Mouse (Mus musculus): Measurements from ENCODE around the gene Dhx58. TPM values are rescaled to one million over a fixed set of nuclear protein-coding genes. Genes with fewer than 3 reads are reported as not detected.
A peak's percentile ranks its signal among the peaks of the same experiment; 100 is the strongest.

Gene Dhx58
- polyA plus RNA-seq (2015; fragmentation: Nextera tagmentation; extraction: Ambion mirVana), result 9.8 and 10.0 TPM in 2 replicates

GRCm38 (mm10) chr11:100703851-100704531 lies at the start of gene Dhx58:
TSS of gene Dhx58 (minus strand) at chr11:100704271.
- Histone ChIP-seq H3K4me2 (replicated peaks; ENCODE audit: low read depth) (peak within 1 kb of the TSS; percentile 67), H3K27me3 (replicated peaks; ENCODE audit: control insufficient read depth, insufficient read depth, low read length) (no peaks in the 10 kb centered on the region), H3K9me3 (ENCODE audit: control insufficient read depth) (no peaks in the 10 kb centered on the region), H3K36me3 (ENCODE audit: control insufficient read depth, insufficient read depth) (peaks cover 40% of the 10 kb centered on the region), H3K27ac (ENCODE audit: low read depth, low read length) (no peak within 1 kb of the TSS; the same call in 1 of the 2 replicates), H3K4me3 (ENCODE audit: low read depth, low read length) (peak within 1 kb of the TSS; percentile 30), H3K9ac (ENCODE audit: low read depth, low read length) (peak within 1 kb of the TSS; percentile 43; the same call in 1 of the 2 replicates), H3K4me1 (replicated peaks; ENCODE audit: control insufficient read depth, insufficient read depth, low read length) (0 out of 2 replicates have a peak, but pooled peaks cover 4% of the 10 kb centered on the region)
- no peak for TF ChIP-seq CTCF (IDR thresholded peaks at IDR 0.05; ENCODE audit: low read depth)
- WGBS, result 54% methylated on average over 7 of the region's 7 CpGs
- no peak for ATAC-seq

GRCm38 (mm10) chr11:100752294-100752693 lies 48.2 kb upstream of the Dhx58 start:
- no peaks in the 10 kb centered on the region for H3K36me3 ChIP-seq (ENCODE audit: control insufficient read depth, insufficient read depth)
- no peaks in the 10 kb centered on the region for H3K9me3 ChIP-seq (ENCODE audit: control insufficient read depth)
- no peaks in the 10 kb centered on the region for H3K4me1 ChIP-seq (replicated peaks; ENCODE audit: control insufficient read depth, insufficient read depth, low read length)
- TF ChIP-seq CTCF (IDR thresholded peaks at IDR 0.05; ENCODE audit: low read depth), result no peak
- no peak overlapping the region for H3K27ac ChIP-seq (ENCODE audit: low read depth, low read length)
- H3K4me3 ChIP-seq (ENCODE audit: low read depth, low read length), result no peak overlapping the region
- no peak for ATAC-seq
- no peak overlapping the region for H3K4me2 ChIP-seq (replicated peaks; ENCODE audit: low read depth)
- peaks cover 20% of the 10 kb centered on the region; the same call in 1 of the 2 replicates for H3K27me3 ChIP-seq (replicated peaks; ENCODE audit: control insufficient read depth, insufficient read depth, low read length)
- 30% methylated on average over 10 of the region's 10 CpGs for WGBS
- no peak overlapping the region for H3K9ac ChIP-seq (ENCODE audit: low read depth, low read length)

GRCm38 (mm10) chr11:100750127-100750526 lies 46.1 kb upstream of the Dhx58 start:
- H3K4me3 ChIP-seq (ENCODE audit: low read depth, low read length), result no peak overlapping the region
- H3K36me3 ChIP-seq (ENCODE audit: control insufficient read depth, insufficient read depth), result no peaks in the 10 kb centered on the region
- H3K9me3 ChIP-seq (ENCODE audit: control insufficient read depth), result no peaks in the 10 kb centered on the region
- no peaks in the 10 kb centered on the region for H3K4me1 ChIP-seq (replicated peaks; ENCODE audit: control insufficient read depth, insufficient read depth, low read length)
- H3K27me3 ChIP-seq (replicated peaks; ENCODE audit: control insufficient read depth, insufficient read depth, low read length), result peaks cover 15% of the 10 kb centered on the region; the same call in 1 of the 2 replicates
- no peak overlapping the region for H3K4me2 ChIP-seq (replicated peaks; ENCODE audit: low read depth)
- 88% methylated on average over 16 of the region's 16 CpGs for WGBS
- TF ChIP-seq CTCF (IDR thresholded peaks at IDR 0.05; ENCODE audit: low read depth), result no peak
- no peak overlapping the region for H3K9ac ChIP-seq (ENCODE audit: low read depth, low read length)
- H3K27ac ChIP-seq (ENCODE audit: low read depth, low read length), result no peak overlapping the region
- ATAC-seq, result no peak

GRCm38 (mm10) chr11:100749469-100749868 lies 45.4 kb upstream of the Dhx58 start:
- peaks cover 15% of the 10 kb centered on the region; the same call in 1 of the 2 replicates for H3K27me3 ChIP-seq (replicated peaks; ENCODE audit: control insufficient read depth, insufficient read depth, low read length)
- no peak overlapping the region for H3K9ac ChIP-seq (ENCODE audit: low read depth, low read length)
- ATAC-seq, result no peak
- H3K27ac ChIP-seq (ENCODE audit: low read depth, low read length), result no peak overlapping the region
- H3K36me3 ChIP-seq (ENCODE audit: control insufficient read depth, insufficient read depth), result no peaks in the 10 kb centered on the region
- no peaks in the 10 kb centered on the region for H3K9me3 ChIP-seq (ENCODE audit: control insufficient read depth)
- no peak for TF ChIP-seq CTCF (IDR thresholded peaks at IDR 0.05; ENCODE audit: low read depth)
- WGBS, result 28% methylated on average over 25 of the region's 25 CpGs
- no peak overlapping the region for H3K4me2 ChIP-seq (replicated peaks; ENCODE audit: low read depth)
- H3K4me3 ChIP-seq (ENCODE audit: low read depth, low read length), result no peak overlapping the region
- H3K4me1 ChIP-seq (replicated peaks; ENCODE audit: control insufficient read depth, insufficient read depth, low read length), result no peaks in the 10 kb centered on the region

GRCm38 (mm10) chr11:100748620-100749019 lies 44.5 kb upstream of the Dhx58 start:
- Histone ChIP-seq H3K9ac (ENCODE audit: low read depth, low read length) (no peak overlapping the region), H3K4me2 (replicated peaks; ENCODE audit: low read depth) (no peak overlapping the region), H3K4me3 (ENCODE audit: low read depth, low read length) (no peak overlapping the region), H3K36me3 (ENCODE audit: control insufficient read depth, insufficient read depth) (no peaks in the 10 kb centered on the region), H3K27me3 (replicated peaks; ENCODE audit: control insufficient read depth, insufficient read depth, low read length) (peaks cover 15% of the 10 kb centered on the region; the same call in 1 of the 2 replicates), H3K4me1 (replicated peaks; ENCODE audit: control insufficient read depth, insufficient read depth, low read length) (no peaks in the 10 kb centered on the region), H3K27ac (ENCODE audit: low read depth, low read length) (no peak overlapping the region), H3K9me3 (ENCODE audit: control insufficient read depth) (no peaks in the 10 kb centered on the region)
- 44% methylated on average over 4 of the region's 4 CpGs for WGBS
- no peak for ATAC-seq
- TF ChIP-seq CTCF (IDR thresholded peaks at IDR 0.05; ENCODE audit: low read depth), result no peak

- Histone ChIP-seq H3K4me2 (replicated peaks; ENCODE audit: low read depth) (no peak overlapping the region), H3K9me3 (ENCODE audit: control insufficient read depth) (no peaks in the 10 kb centered on the region), H3K27me3 (replicated peaks; ENCODE audit: control insufficient read depth, insufficient read depth, low read length) (peaks cover 15% of the 10 kb centered on the region; the same call in 1 of the 2 replicates), H3K27ac (ENCODE audit: low read depth, low read length) (no peak overlapping the region), H3K36me3 (ENCODE audit: control insufficient read depth, insufficient read depth) (no peaks in the 10 kb centered on the region), H3K4me3 (ENCODE audit: low read depth, low read length) (no peak overlapping the region), H3K9ac (ENCODE audit: low read depth, low read length) (no peak overlapping the region), H3K4me1 (replicated peaks; ENCODE audit: control insufficient read depth, insufficient read depth, low read length) (no peaks in the 10 kb centered on the region)
- TF ChIP-seq CTCF (IDR thresholded peaks at IDR 0.05; ENCODE audit: low read depth), result no peak
- no peak for ATAC-seq
- WGBS, result 65% methylated on average over 5 of the region's 5 CpGs
Measured at GRCm38 (mm10) chr11:100747114-100747513, 43.0 kb upstream of the Dhx58 start.
